Mouse (Mus musculus) small intestine, adult 2 months (tissue): ENCODE results near the gene Msh6.

ENCODE experiments used
- CTCF ChIP-seq: fragments of 200-500 bp; IDR thresholded peaks from 2 replicates; pipeline ENCODE4 v1.5.1; 2012; ENCODE audit warnings: low read depth, mild to moderate bottlenecking, control low read depth, inconsistent platforms, low read length, moderate library complexity, mixed read lengths; ENCODE audit not compliant: insufficient replicate concordance, insufficient read length; ENCODE audit errors: extremely low read depth
- POLR2A ChIP-seq: fragments of 200-500 bp; IDR thresholded peaks from 2 replicates; pipeline ENCODE4 v1.6.1; 2012; ENCODE audit warnings: low read depth, mild to moderate bottlenecking, control low read depth, inconsistent platforms, low read length, moderate library complexity

DNA sequence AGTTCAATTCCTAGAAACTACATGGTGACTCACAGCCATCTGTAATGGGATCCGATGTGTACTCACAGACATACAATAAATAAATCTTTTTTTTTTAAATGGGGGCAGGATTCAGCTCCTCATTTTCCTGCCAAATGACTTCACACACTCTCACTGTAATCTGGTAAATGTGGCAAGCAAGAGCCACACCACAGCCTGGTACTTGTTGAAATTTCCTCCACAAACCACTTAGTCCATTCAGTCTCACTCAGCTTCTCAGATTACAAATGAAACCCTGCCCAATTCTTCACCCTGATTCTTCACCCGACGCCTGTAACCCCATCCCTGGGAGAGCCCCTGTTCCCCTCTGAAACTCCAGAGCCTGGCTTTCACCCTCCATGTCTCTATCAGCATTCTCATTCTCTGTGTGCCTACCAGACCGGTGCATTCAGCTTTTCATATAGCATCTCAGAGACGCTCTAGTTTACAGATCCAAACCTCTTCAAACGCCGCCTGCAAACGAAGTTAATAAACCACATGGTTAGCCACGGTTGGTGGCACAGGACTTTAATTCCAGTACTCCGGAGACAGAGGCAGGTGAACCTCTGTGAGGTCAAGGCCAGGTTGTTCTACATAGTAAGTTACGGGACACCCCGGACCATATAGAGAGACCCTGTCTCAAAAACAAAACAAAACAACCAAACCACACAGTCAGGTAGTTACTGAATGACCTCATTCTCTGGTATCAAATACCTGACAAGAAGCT lies 17.6 kb upstream of the Msh6 start:
- TF ChIP-seq POLR2A, result no peak
- no peak for TF ChIP-seq CTCF
